In the genomic region with DNA sequence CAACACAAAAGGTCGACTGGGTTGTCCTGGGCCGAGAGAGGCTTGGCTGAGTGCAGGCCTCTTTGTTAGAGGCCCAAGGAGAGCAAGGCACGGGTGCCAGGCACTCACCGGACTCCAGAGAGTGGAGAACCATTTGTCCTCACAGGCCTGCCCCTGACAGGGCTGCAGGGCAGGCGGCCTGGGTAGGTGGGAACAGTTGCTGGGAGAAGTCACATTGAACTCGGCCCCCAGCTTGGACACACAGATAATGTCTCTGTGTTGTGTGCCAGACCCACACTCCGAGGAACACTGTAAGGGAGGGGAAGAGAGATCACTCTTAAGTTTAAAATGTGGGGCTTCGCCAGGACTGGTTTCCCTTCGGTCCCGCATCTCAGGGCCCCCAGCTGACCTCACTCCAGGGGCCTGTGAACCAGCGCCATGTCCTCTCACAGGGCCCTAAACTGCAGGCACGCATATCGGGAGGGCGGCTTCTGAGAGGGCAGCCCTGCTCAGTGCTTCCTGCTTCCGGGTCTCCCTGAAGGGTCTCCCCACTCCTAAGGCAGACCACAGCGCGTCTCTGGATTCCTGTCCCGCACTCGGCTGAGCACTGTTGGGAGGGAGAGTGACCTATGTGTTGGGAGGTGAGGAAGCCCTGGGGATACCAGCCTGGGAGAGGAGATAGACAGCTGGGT, we compare ENCODE assay signal across 14 mouse cellular contexts. TPM values are rescaled to one million over a fixed set of nuclear protein-coding genes. Genes with fewer than 3 reads are reported as not detected.
DNase-seq lines count a peak whose midpoint lies in the region; ATAC-seq and TF ChIP-seq lines count a peak whose summit lies in the region.
"Had no signal": no experiment of that assay in that cellular context is flagged by ENCODE, and none has a peak within 500 bp of the region (broad histone marks: within the 10 kb centered on the region; RNA-seq: fewer than 3 reads in every experiment).

No protein-coding gene starts in this region.

- peaks cover 14% of the 10 kb centered on the region for H3K79me2 ChIP-seq in myocyte (ENCODE audit: control insufficient read depth, insufficient read depth)

- TF ChIP-seq CTCF in gastrocnemius, adult 2 months (IDR thresholded peaks at IDR 0.05) = no peak
- TF ChIP-seq CTCF in liver, postnatal 0 days (IDR thresholded peaks at IDR 0.05; ENCODE audit: low read depth) = no peak

- WGBS in heart, embryonic 16.5 days = 70% methylated on average over 19 of the region's 19 CpGs
- WGBS in liver, embryonic 13.5 days (ENCODE audit: insufficient replicate concordance) = 77% methylated on average over 19 of the region's 19 CpGs
- 82% methylated on average over 19 of the region's 19 CpGs for WGBS in liver, postnatal 0 days (ENCODE audit: insufficient replicate concordance)

- no peak overlapping the region; the same call in 1 of the 2 replicates for H3K4me3 ChIP-seq in gastrocnemius, adult 2 months
- H3K4me3 ChIP-seq in heart, embryonic 16.5 days (ENCODE audit: low read length) = no peak overlapping the region
- H3K4me3 ChIP-seq in liver, embryonic 13.5 days (replicated peaks) = no peak overlapping the region
- H3K4me3 ChIP-seq in liver, postnatal 0 days (ENCODE audit: low read depth, low read length) = no peak overlapping the region
- H3K4me3 ChIP-seq in myocyte = no peak overlapping the region
- H3K4me3 ChIP-seq: embryonic facial prominence, embryonic 13.5 days; hindbrain, embryonic 13.5 days; neural tube, embryonic 13.5 days had no signal

- H3K4me2 ChIP-seq in heart, embryonic 16.5 days (ENCODE audit: low read depth, low read length) = no peak overlapping the region
- H3K4me2 ChIP-seq in liver, embryonic 13.5 days = no peak overlapping the region
- no peak overlapping the region for H3K4me2 ChIP-seq in liver, postnatal 0 days (ENCODE audit: low read depth, low read length)
- H3K4me2 ChIP-seq in myocyte (ENCODE audit: low read depth) = no peak overlapping the region
- H3K4me2 ChIP-seq: embryonic facial prominence, embryonic 13.5 days; hindbrain, embryonic 13.5 days; midbrain, embryonic 11.5 days; neural tube, embryonic 13.5 days had no signal

- no peaks in the 10 kb centered on the region for H3K9me3 ChIP-seq in heart, embryonic 16.5 days (replicated peaks; ENCODE audit: control insufficient read depth, low read length)
- no peaks in the 10 kb centered on the region for H3K9me3 ChIP-seq in liver, embryonic 13.5 days (replicated peaks)
- H3K9me3 ChIP-seq in liver, postnatal 0 days (ENCODE audit: low read length) = no peaks in the 10 kb centered on the region
- H3K9me3 ChIP-seq: embryonic facial prominence, embryonic 13.5 days; hindbrain, embryonic 13.5 days; neural tube, embryonic 13.5 days had no signal

- H3K9ac ChIP-seq in heart, embryonic 16.5 days (ENCODE audit: low read length) = peak overlapping the region; percentile 28; the same call in 1 of the 2 replicates
- 0 out of 2 replicates have a peak overlapping the region, but pooled peaks have one; percentile 5 for H3K9ac ChIP-seq in liver, embryonic 13.5 days
- H3K9ac ChIP-seq in liver, postnatal 0 days (replicated peaks) = no peak overlapping the region
- H3K9ac ChIP-seq: embryonic facial prominence, embryonic 13.5 days; hindbrain, embryonic 13.5 days; liver, embryonic 14.5 days; neural tube, embryonic 13.5 days had no signal

- H3K27me3 ChIP-seq in heart, embryonic 16.5 days (ENCODE audit: control insufficient read depth, insufficient read depth, low read length) = no peaks in the 10 kb centered on the region
- H3K27me3 ChIP-seq in liver, embryonic 13.5 days = 0 out of 2 replicates have a peak, but pooled peaks cover 3% of the 10 kb centered on the region
- no peaks in the 10 kb centered on the region for H3K27me3 ChIP-seq in liver, postnatal 0 days (ENCODE audit: insufficient read depth, low read length)
- H3K27me3 ChIP-seq in myocyte (ENCODE audit: control insufficient read depth, insufficient read depth, insufficient read length) = no peaks in the 10 kb centered on the region
- H3K27me3 ChIP-seq: embryonic facial prominence, embryonic 13.5 days; hindbrain, embryonic 13.5 days; neural tube, embryonic 13.5 days had no signal

- peak overlapping the region; percentile 96 for H3K27ac ChIP-seq in gastrocnemius, adult 2 months
- peak overlapping the region; percentile 17; the same call in 1 of the 2 replicates for H3K27ac ChIP-seq in heart, embryonic 16.5 days (ENCODE audit: low read length)
- peak overlapping the region; percentile 44 for H3K27ac ChIP-seq in liver, embryonic 13.5 days
- H3K27ac ChIP-seq in liver, postnatal 0 days (ENCODE audit: low read depth) = no peak overlapping the region
- H3K27ac ChIP-seq: embryonic facial prominence, embryonic 13.5 days; hindbrain, embryonic 13.5 days; liver, embryonic 14.5 days; neural tube, embryonic 13.5 days had no signal

- DNase-seq in gastrocnemius, adult 2 months = peak; percentile 42
- DNase-seq in gastrocnemius, postnatal 4 days (ENCODE audit: low spot score in 2 of 2) = no peak
- DNase-seq in heart, adult 8-10 months (ENCODE audit: low spot score) = no peak
- no peak for DNase-seq in liver, embryonic 13.5 days
- no peak for DNase-seq in liver, postnatal 0 days
- no peak for DNase-seq in embryo, embryonic 10 days (ENCODE audit: low spot score)

- peaks cover 59% of the 10 kb centered on the region for H3K4me1 ChIP-seq in heart, embryonic 16.5 days (ENCODE audit: control insufficient read depth, insufficient read depth, low read length)
- peaks cover 81% of the 10 kb centered on the region for H3K4me1 ChIP-seq in liver, embryonic 13.5 days (replicated peaks)
- H3K4me1 ChIP-seq in liver, postnatal 0 days (ENCODE audit: insufficient read depth) = peaks cover 39% of the 10 kb centered on the region

- ATAC-seq in heart, embryonic 16.5 days (replicated peaks; ENCODE audit: extremely low read depth, insufficient read depth, low FRiP score) = no peak
- ATAC-seq in liver, embryonic 13.5 days (ENCODE audit: low read depth) = no peak
- no peak for ATAC-seq in liver, postnatal 0 days
- ATAC-seq: forebrain, embryonic 16.5 days had no signal

- no peak overlapping the region for H3ac ChIP-seq in myocyte (ENCODE audit: control insufficient read depth, insufficient read length)

- intact Hi-C loops in gastrocnemius, adult 2 months (cut with DNase I) = no loop called here

- no peak for TF ChIP-seq POLR2A in myocyte (IDR thresholded peaks at IDR 0.05; ENCODE audit: insufficient read length, low read depth)

- H3K36me3 ChIP-seq in heart, embryonic 16.5 days (ENCODE audit: control insufficient read depth, insufficient read depth) = no peaks in the 10 kb centered on the region
- peaks cover 8% of the 10 kb centered on the region; the same call in 1 of the 2 replicates for H3K36me3 ChIP-seq in liver, embryonic 13.5 days
- H3K36me3 ChIP-seq in liver, postnatal 0 days (replicated peaks; ENCODE audit: insufficient read depth, low read length) = 0 out of 2 replicates have a peak, but pooled peaks cover 3% of the 10 kb centered on the region
- H3K36me3 ChIP-seq in myocyte (ENCODE audit: control insufficient read depth, insufficient read depth) = no peaks in the 10 kb centered on the region

- no peak for TF ChIP-seq EP300 in liver, postnatal 0 days (IDR thresholded peaks at IDR 0.05; ENCODE audit: low read depth)

TF ChIP-seq in myocyte, 11 proteins besides CTCF, POLR2A, EP300 and RAD21:
- TF ChIP-seq CEBPB (IDR thresholded peaks at IDR 0.05; ENCODE audit: insufficient read depth, poor library complexity, severe bottlenecking) = no peak
- peak; percentile 36 for TF ChIP-seq POLR2AphosphoS2 (IDR thresholded peaks at IDR 0.05; ENCODE audit: insufficient read length, low read depth)
TF ChIP-seq in myocyte: peak in this region for 1.

RNA-seq across cellular contexts. Expression of a gene that starts 10.2 kb away (rescaled TPM):
- total RNA-seq in gastrocnemius, adult 2 months (2021) = 10 to 100 TPM; 17.2 to 32.0 TPM
- 10 to 100 TPM; 28.2 to 36.2 TPM for total RNA-seq in gastrocnemius, postnatal 4 days (2021)
- polyA plus RNA-seq in heart, embryonic 16.5 days (2015; fragmentation: Nextera tagmentation; extraction: Ambion mirVana) = 8.5 and 13.7 TPM in 2 replicates
- total RNA-seq in heart, adult 8-10 months (2022) = 10 to 100 TPM; 35.5 to 60.3 (median 45.4) TPM
- polyA plus RNA-seq in liver, embryonic 13.5 days (2015; fragmentation: Nextera tagmentation; extraction: Ambion mirVana) = 0.37 and 0.83 TPM in 2 replicates
- polyA plus RNA-seq in liver, postnatal 0 days (2015; fragmentation: Nextera tagmentation; extraction: Ambion mirVana) = 2.5 and 2.6 TPM in 2 replicates
- polyA plus RNA-seq in myocyte (2012; fragmentation: generic; extraction: Trizol) = 4.6 TPM

RNA-seq across cellular contexts. Expression of a gene that starts 19.0 kb away (rescaled TPM):
- 100 to 1,000 TPM; 110 to 123 TPM for total RNA-seq in gastrocnemius, adult 2 months (2021)
- total RNA-seq in gastrocnemius, postnatal 4 days (2021) = 100 to 1,000 TPM in 1 of 2 experiments, 10 to 100 TPM in 1; 90.6 to 107 TPM
- polyA plus RNA-seq in heart, embryonic 16.5 days (2015; fragmentation: Nextera tagmentation; extraction: Ambion mirVana) = 31.9 and 38.3 TPM in 2 replicates
- total RNA-seq in heart, adult 8-10 months (2022) = 100 to 1,000 TPM; 123 to 159 (median 134) TPM
- polyA plus RNA-seq in liver, embryonic 13.5 days (2015; fragmentation: Nextera tagmentation; extraction: Ambion mirVana) = 31.8 and 33.3 TPM in 2 replicates
- polyA plus RNA-seq in liver, postnatal 0 days (2015; fragmentation: Nextera tagmentation; extraction: Ambion mirVana) = 36.2 and 38.2 TPM in 2 replicates
- polyA plus RNA-seq in myocyte (2012; fragmentation: generic; extraction: Trizol) = 51.6 TPM

RNA-seq across cellular contexts. Expression of a gene that starts 52.8 kb away (rescaled TPM):
- 100 to 1,000 TPM in 1 of 2 experiments, 10 to 100 TPM in 1; 97.2 to 102 TPM for total RNA-seq in gastrocnemius, adult 2 months (2021)
- total RNA-seq in gastrocnemius, postnatal 4 days (2021) = 10 to 100 TPM; 74.3 to 79.9 TPM
- polyA plus RNA-seq in heart, embryonic 16.5 days (2015; fragmentation: Nextera tagmentation; extraction: Ambion mirVana) = 51.1 and 53.0 TPM in 2 replicates
- total RNA-seq in heart, adult 8-10 months (2022) = 10 to 100 TPM; 77.2 to 84.9 (median 80.6) TPM
- 33.4 and 36.8 TPM in 2 replicates for polyA plus RNA-seq in liver, embryonic 13.5 days (2015; fragmentation: Nextera tagmentation; extraction: Ambion mirVana)
- polyA plus RNA-seq in liver, postnatal 0 days (2015; fragmentation: Nextera tagmentation; extraction: Ambion mirVana) = 20.1 and 23.9 TPM in 2 replicates
- 65.3 TPM for polyA plus RNA-seq in myocyte (2012; fragmentation: generic; extraction: Trizol)
